Comparison of ENCODE assay signal across 15 mouse cellular contexts in genomic region chr17:73277770-73278169, GRCm38 (mm10).
DNase-seq lines count a peak whose midpoint lies in the region; ATAC-seq and TF ChIP-seq lines count a peak whose summit lies in the region.
"Had no signal": no experiment of that assay in that cellular context is flagged by ENCODE, and none has a peak within 500 bp of the region (broad histone marks: within the 10 kb centered on the region; RNA-seq: fewer than 3 reads in every experiment).

No protein-coding gene starts in this region.

- no peak for TF ChIP-seq POLR2A in liver, adult 2 months (IDR thresholded peaks at IDR 0.05; ENCODE audit: extremely low read depth, insufficient read depth, low read length)
- TF ChIP-seq POLR2A in bone marrow, adult 2 months (IDR thresholded peaks at IDR 0.05; ENCODE audit: borderline replicate concordance, control insufficient read depth, low read depth, low read length): no peak

- peak; percentile 34; the same call in 1 of the 2 replicates for TF ChIP-seq CTCF in forebrain, postnatal 0 days (IDR thresholded peaks at IDR 0.05; ENCODE audit: low read depth)
- peak; percentile 49 for TF ChIP-seq CTCF in liver, adult 2 months (IDR thresholded peaks at IDR 0.05; ENCODE audit: low read depth, low read length)
- peak; percentile 54 for TF ChIP-seq CTCF in bone marrow, adult 2 months (IDR thresholded peaks at IDR 0.05; ENCODE audit: control insufficient read depth, insufficient read depth, low read length)

- 92% methylated on average over 4 of the region's 4 CpGs for WGBS in forebrain, postnatal 0 days
- 93% methylated on average over 4 of the region's 4 CpGs for WGBS in forebrain, embryonic 14.5 days
- WGBS in liver, adult 2 months: 92% methylated on average over 4 of the region's 4 CpGs
- WGBS in liver, embryonic 12.5 days (ENCODE audit: insufficient replicate concordance): 77% methylated on average over 4 of the region's 4 CpGs
- 80% methylated on average over 4 of the region's 4 CpGs for WGBS in bone marrow, adult 2 months

- ATAC-seq in forebrain, postnatal 0 days: no peak
- ATAC-seq in forebrain, embryonic 14.5 days: no peak
- ATAC-seq in liver, embryonic 12.5 days: no peak

- H3K9ac ChIP-seq in forebrain, postnatal 0 days: no peak overlapping the region
- H3K9ac ChIP-seq in forebrain, embryonic 14.5 days (ENCODE audit: low read length): no peak overlapping the region
- H3K9ac ChIP-seq in liver, adult 2 months (ENCODE audit: low read depth, low read length): no peak overlapping the region
- H3K9ac ChIP-seq in liver, embryonic 12.5 days: no peak overlapping the region
- H3K9ac ChIP-seq: embryonic facial prominence, embryonic 12.5 days; limb, embryonic 15.5 days had no signal

- no peaks in the 10 kb centered on the region for H3K9me3 ChIP-seq in forebrain, postnatal 0 days (ENCODE audit: low read length)
- H3K9me3 ChIP-seq in forebrain, embryonic 14.5 days (replicated peaks; ENCODE audit: control insufficient read depth, low read length): no peaks in the 10 kb centered on the region
- H3K9me3 ChIP-seq in liver, embryonic 12.5 days (replicated peaks): no peaks in the 10 kb centered on the region
- H3K9me3 ChIP-seq: embryonic facial prominence, embryonic 12.5 days; limb, embryonic 15.5 days had no signal

- no peaks in the 10 kb centered on the region for H3K79me2 ChIP-seq in liver, adult 2 months (ENCODE audit: control insufficient read depth, insufficient read depth, low read length)

- H3K4me2 ChIP-seq in forebrain, postnatal 0 days (ENCODE audit: low read depth): no peak overlapping the region
- no peak overlapping the region for H3K4me2 ChIP-seq in forebrain, embryonic 14.5 days (ENCODE audit: low read length)
- no peak overlapping the region for H3K4me2 ChIP-seq in liver, embryonic 12.5 days
- H3K4me2 ChIP-seq: embryonic facial prominence, embryonic 12.5 days; limb, embryonic 15.5 days had no signal

- DNase-seq in forebrain, postnatal 0 days: no peak
- no peak for DNase-seq in forebrain, embryonic 14.5 days (ENCODE audit: low spot score)
- DNase-seq in liver, adult 2 months (ENCODE audit: extremely low read depth, low read depth, low spot score): peak; percentile 13
- peak; percentile 17 for DNase-seq in A20 (ENCODE audit: low read depth, low spot score)
- no peak for DNase-seq in cerebellum, adult 11 months
- no peak for DNase-seq in ovary, postnatal 10 days (ENCODE audit: low spot score)
- DNase-seq: adrenal gland, postnatal 10 days; cerebellum, postnatal 25 days; heart, postnatal 4 days; kidney, postnatal 25 days; layer of hippocampus, postnatal 36 days had no signal

- H3K4me1 ChIP-seq in forebrain, postnatal 0 days (ENCODE audit: insufficient read depth): no peaks in the 10 kb centered on the region
- H3K4me1 ChIP-seq in forebrain, embryonic 14.5 days (ENCODE audit: control insufficient read depth, insufficient read depth, low read length): no peaks in the 10 kb centered on the region
- H3K4me1 ChIP-seq in liver, adult 2 months (ENCODE audit: control insufficient read depth, insufficient read depth, low read length): no peaks in the 10 kb centered on the region
- no peaks in the 10 kb centered on the region for H3K4me1 ChIP-seq in liver, embryonic 12.5 days
- H3K4me1 ChIP-seq in bone marrow, adult 2 months (ENCODE audit: control insufficient read depth, insufficient read depth, low read length): peaks cover 2% of the 10 kb centered on the region; the same call in 1 of the 2 replicates
- H3K4me1 ChIP-seq: embryonic facial prominence, embryonic 12.5 days had no signal

- H3K27me3 ChIP-seq in forebrain, postnatal 0 days (ENCODE audit: insufficient read depth, low read length): no peaks in the 10 kb centered on the region
- no peaks in the 10 kb centered on the region for H3K27me3 ChIP-seq in forebrain, embryonic 14.5 days (replicated peaks; ENCODE audit: control insufficient read depth, insufficient read depth, low read length)
- H3K27me3 ChIP-seq in liver, adult 2 months (ENCODE audit: control insufficient read depth, insufficient read depth, low read length): no peaks in the 10 kb centered on the region
- no peaks in the 10 kb centered on the region for H3K27me3 ChIP-seq in liver, embryonic 12.5 days (replicated peaks)
- H3K27me3 ChIP-seq: embryonic facial prominence, embryonic 12.5 days; limb, embryonic 15.5 days had no signal

- H3K4me3 ChIP-seq in forebrain, postnatal 0 days (ENCODE audit: low read depth, low read length): no peak overlapping the region
- no peak overlapping the region for H3K4me3 ChIP-seq in forebrain, embryonic 14.5 days (ENCODE audit: low read depth, low read length)
- H3K4me3 ChIP-seq in liver, adult 2 months (ENCODE audit: insufficient read depth, low read depth, low read length): no peak overlapping the region
- no peak overlapping the region for H3K4me3 ChIP-seq in liver, embryonic 12.5 days
- no peak overlapping the region for H3K4me3 ChIP-seq in bone marrow, adult 2 months (replicated peaks; ENCODE audit: control insufficient read depth, low read depth, low read length)
- H3K4me3 ChIP-seq: embryonic facial prominence, embryonic 12.5 days; limb, embryonic 15.5 days had no signal

- H3K36me3 ChIP-seq in forebrain, postnatal 0 days (ENCODE audit: insufficient read depth): no peaks in the 10 kb centered on the region
- H3K36me3 ChIP-seq in forebrain, embryonic 14.5 days (ENCODE audit: control insufficient read depth, insufficient read depth, low read length): no peaks in the 10 kb centered on the region
- H3K36me3 ChIP-seq in liver, adult 2 months (ENCODE audit: control insufficient read depth, insufficient read depth, low read length): no peaks in the 10 kb centered on the region
- no peaks in the 10 kb centered on the region for H3K36me3 ChIP-seq in liver, embryonic 12.5 days
- H3K36me3 ChIP-seq: embryonic facial prominence, embryonic 12.5 days; limb, embryonic 15.5 days had no signal

- H3K27ac ChIP-seq in forebrain, postnatal 0 days (ENCODE audit: low read depth, low read length): no peak overlapping the region
- no peak overlapping the region for H3K27ac ChIP-seq in forebrain, embryonic 14.5 days (ENCODE audit: low read depth, low read length)
- no peak overlapping the region for H3K27ac ChIP-seq in liver, adult 2 months (replicated peaks; ENCODE audit: insufficient read depth, low read depth, low read length)
- no peak overlapping the region for H3K27ac ChIP-seq in liver, embryonic 12.5 days
- H3K27ac ChIP-seq in bone marrow, adult 2 months (ENCODE audit: control insufficient read depth, insufficient read depth, low read depth, low read length, poor library complexity): no peak overlapping the region
- H3K27ac ChIP-seq: embryonic facial prominence, embryonic 12.5 days; limb, embryonic 15.5 days had no signal

Comparison
In these comparisons a context has a peak if more than half of its experiments do, and no peak if none do; other contexts are left out.
1. DNase-seq: peak in liver, adult 2 months (single experiment) and A20 (single experiment); none in forebrain, postnatal 0 days (single experiment), forebrain, embryonic 14.5 days (single experiment), cerebellum, adult 11 months (single experiment) and ovary, postnatal 10 days (single experiment).
2. Peak in every context shown above with its lines, with median percentiles within 50 percentile points of each other: CTCF ChIP-seq.